Mouse (Mus musculus): Measurements from ENCODE around the gene Osbpl6. TPM values are rescaled to one million over a fixed set of nuclear protein-coding genes. Genes with fewer than 3 reads are reported as not detected.

Osbpl6 gene
- polyA plus RNA-seq, 1 experiment from 2014 or later = 12.7 TPM

GRCm38 (mm10) chr2:76370656-76370922, 35.7 kb upstream of the Osbpl6 start:
- Histone ChIP-seq H3K4me2 (replicated peaks; ENCODE audit: low read depth, low read length) (peak overlapping the region; percentile 93), H3K9me3 (ENCODE audit: control insufficient read depth, low read depth, low read length) (no peaks in the 10 kb centered on the region), H3K27ac (ENCODE audit: low read length) (no peak overlapping the region), H3K4me3 (ENCODE audit: low read depth, low read length) (peak overlapping the region; percentile 84), H3K36me3 (ENCODE audit: control insufficient read depth, insufficient read depth, low read length) (peaks cover 16% of the 10 kb centered on the region), H3K4me1 (ENCODE audit: control insufficient read depth, insufficient read depth, low read length) (peaks cover 5% of the 10 kb centered on the region; the same call in 1 of the 2 replicates), H3K9ac (replicated peaks; ENCODE audit: low read depth, low read length) (peak overlapping the region; percentile 69), H3K27me3 (ENCODE audit: control insufficient read depth, insufficient read depth, low read length) (no peaks in the 10 kb centered on the region)
- ATAC-seq (ENCODE audit: insufficient number of reproducible peaks, insufficient read depth, low FRiP score, low read depth) = no peak
- WGBS = 2% methylated on average over 7 of the region's 7 CpGs

- H3K27ac ChIP-seq (ENCODE audit: low read length) = no peak overlapping the region
- WGBS = 73% methylated on average over 4 of the region's 4 CpGs
- H3K4me2 ChIP-seq (replicated peaks; ENCODE audit: low read depth, low read length) = no peak overlapping the region
- H3K9ac ChIP-seq (replicated peaks; ENCODE audit: low read depth, low read length) = no peak overlapping the region
- no peaks in the 10 kb centered on the region for H3K27me3 ChIP-seq (ENCODE audit: control insufficient read depth, insufficient read depth, low read length)
- H3K4me3 ChIP-seq (ENCODE audit: low read depth, low read length) = no peak overlapping the region
- H3K4me1 ChIP-seq (ENCODE audit: control insufficient read depth, insufficient read depth, low read length) = peaks cover 5% of the 10 kb centered on the region; the same call in 1 of the 2 replicates
- peaks cover 22% of the 10 kb centered on the region for H3K36me3 ChIP-seq (ENCODE audit: control insufficient read depth, insufficient read depth, low read length)
- no peaks in the 10 kb centered on the region for H3K9me3 ChIP-seq (ENCODE audit: control insufficient read depth, low read depth, low read length)
- no peak for ATAC-seq (ENCODE audit: insufficient number of reproducible peaks, insufficient read depth, low FRiP score, low read depth)
Observed at GRCm38 (mm10) chr2:76372244-76372643, 34.1 kb upstream of the Osbpl6 start.

- H3K9me3 ChIP-seq (ENCODE audit: control insufficient read depth, low read depth, low read length) = no peaks in the 10 kb centered on the region
- peaks cover 5% of the 10 kb centered on the region; the same call in 1 of the 2 replicates for H3K4me1 ChIP-seq (ENCODE audit: control insufficient read depth, insufficient read depth, low read length)
- H3K4me3 ChIP-seq (ENCODE audit: low read depth, low read length) = no peak overlapping the region
- H3K27ac ChIP-seq (ENCODE audit: low read length) = no peak overlapping the region
- 88% methylated on average over 6 of the region's 6 CpGs for WGBS
- H3K4me2 ChIP-seq (replicated peaks; ENCODE audit: low read depth, low read length) = no peak overlapping the region
- no peaks in the 10 kb centered on the region for H3K27me3 ChIP-seq (ENCODE audit: control insufficient read depth, insufficient read depth, low read length)
- no peak for ATAC-seq (ENCODE audit: insufficient number of reproducible peaks, insufficient read depth, low FRiP score, low read depth)
- no peak overlapping the region for H3K9ac ChIP-seq (replicated peaks; ENCODE audit: low read depth, low read length)
- H3K36me3 ChIP-seq (ENCODE audit: control insufficient read depth, insufficient read depth, low read length) = peaks cover 42% of the 10 kb centered on the region
Observed at GRCm38 (mm10) chr2:76374544-76375206, 31.6 kb upstream of the Osbpl6 start.

GRCm38 (mm10) chr2:76378646-76379045, 27.7 kb upstream of the Osbpl6 start:
- no peak for ATAC-seq (ENCODE audit: insufficient number of reproducible peaks, insufficient read depth, low FRiP score, low read depth)
- Histone ChIP-seq H3K9ac (replicated peaks; ENCODE audit: low read depth, low read length) (no peak overlapping the region), H3K4me1 (ENCODE audit: control insufficient read depth, insufficient read depth, low read length) (no peaks in the 10 kb centered on the region), H3K36me3 (ENCODE audit: control insufficient read depth, insufficient read depth, low read length) (peaks cover 55% of the 10 kb centered on the region), H3K27ac (ENCODE audit: low read length) (no peak overlapping the region), H3K4me2 (replicated peaks; ENCODE audit: low read depth, low read length) (no peak overlapping the region), H3K4me3 (ENCODE audit: low read depth, low read length) (no peak overlapping the region), H3K27me3 (ENCODE audit: control insufficient read depth, insufficient read depth, low read length) (no peaks in the 10 kb centered on the region), H3K9me3 (ENCODE audit: control insufficient read depth, low read depth, low read length) (no peaks in the 10 kb centered on the region)
- WGBS = 93% methylated on average over 19 of the region's 19 CpGs

- no peak for ATAC-seq (ENCODE audit: insufficient number of reproducible peaks, insufficient read depth, low FRiP score, low read depth)
- no peak overlapping the region for H3K9ac ChIP-seq (replicated peaks; ENCODE audit: low read depth, low read length)
- peaks cover 11% of the 10 kb centered on the region; the same call in 1 of the 2 replicates for H3K36me3 ChIP-seq (ENCODE audit: control insufficient read depth, insufficient read depth, low read length)
- no peak overlapping the region for H3K27ac ChIP-seq (ENCODE audit: low read length)
- no peaks in the 10 kb centered on the region for H3K4me1 ChIP-seq (ENCODE audit: control insufficient read depth, insufficient read depth, low read length)
- no peak overlapping the region for H3K4me2 ChIP-seq (replicated peaks; ENCODE audit: low read depth, low read length)
- H3K27me3 ChIP-seq (ENCODE audit: control insufficient read depth, insufficient read depth, low read length) = no peaks in the 10 kb centered on the region
- H3K4me3 ChIP-seq (ENCODE audit: low read depth, low read length) = no peak overlapping the region
- H3K9me3 ChIP-seq (ENCODE audit: control insufficient read depth, low read depth, low read length) = no peaks in the 10 kb centered on the region
Observed at GRCm38 (mm10) chr2:76386531-76386930, 19.8 kb upstream of the Osbpl6 start.

GRCm38 (mm10) chr2:76400178-76400577, 6.1 kb upstream of the Osbpl6 start:
- Histone ChIP-seq H3K36me3 (ENCODE audit: control insufficient read depth, insufficient read depth, low read length) (no peaks in the 10 kb centered on the region), H3K4me1 (ENCODE audit: control insufficient read depth, insufficient read depth, low read length) (no peaks in the 10 kb centered on the region), H3K9me3 (ENCODE audit: control insufficient read depth, low read depth, low read length) (no peaks in the 10 kb centered on the region), H3K9ac (replicated peaks; ENCODE audit: low read depth, low read length) (no peak overlapping the region), H3K4me3 (ENCODE audit: low read depth, low read length) (no peak overlapping the region), H3K27ac (ENCODE audit: low read length) (no peak overlapping the region), H3K4me2 (replicated peaks; ENCODE audit: low read depth, low read length) (no peak overlapping the region), H3K27me3 (ENCODE audit: control insufficient read depth, insufficient read depth, low read length) (no peaks in the 10 kb centered on the region)
- ATAC-seq (ENCODE audit: insufficient number of reproducible peaks, insufficient read depth, low FRiP score, low read depth) = no peak

GRCm38 (mm10) chr2:76405596-76406150, 635 bp upstream of the Osbpl6 start:
- peak; percentile 30; the same call in 1 of the 2 replicates for ATAC-seq (ENCODE audit: insufficient number of reproducible peaks, insufficient read depth, low FRiP score, low read depth)
- Histone ChIP-seq H3K27ac (ENCODE audit: low read length) (peak overlapping the region; percentile 69; the same call in 1 of the 2 replicates), H3K36me3 (ENCODE audit: control insufficient read depth, insufficient read depth, low read length) (no peaks in the 10 kb centered on the region), H3K9ac (replicated peaks; ENCODE audit: low read depth, low read length) (peak overlapping the region; percentile 60), H3K4me2 (replicated peaks; ENCODE audit: low read depth, low read length) (peak overlapping the region; percentile 91), H3K4me1 (ENCODE audit: control insufficient read depth, insufficient read depth, low read length) (no peaks in the 10 kb centered on the region), H3K9me3 (ENCODE audit: control insufficient read depth, low read depth, low read length) (no peaks in the 10 kb centered on the region), H3K4me3 (ENCODE audit: low read depth, low read length) (peak overlapping the region; percentile 85), H3K27me3 (ENCODE audit: control insufficient read depth, insufficient read depth, low read length) (no peaks in the 10 kb centered on the region)
- WGBS = 1% methylated on average over 15 of the region's 15 CpGs

- H3K9ac ChIP-seq (replicated peaks; ENCODE audit: low read depth, low read length) = peak overlapping the region; percentile 60
- under 1% methylated on average over 47 of the region's 49 CpGs for WGBS
- no peaks in the 10 kb centered on the region for H3K27me3 ChIP-seq (ENCODE audit: control insufficient read depth, insufficient read depth, low read length)
- peak overlapping the region; percentile 21; the same call in 1 of the 2 replicates for H3K27ac ChIP-seq (ENCODE audit: low read length)
- H3K9me3 ChIP-seq (ENCODE audit: control insufficient read depth, low read depth, low read length) = no peaks in the 10 kb centered on the region
- no peaks in the 10 kb centered on the region for H3K4me1 ChIP-seq (ENCODE audit: control insufficient read depth, insufficient read depth, low read length)
- peak overlapping the region; percentile 91 for H3K4me2 ChIP-seq (replicated peaks; ENCODE audit: low read depth, low read length)
- H3K4me3 ChIP-seq (ENCODE audit: low read depth, low read length) = peak overlapping the region; percentile 85
- H3K36me3 ChIP-seq (ENCODE audit: control insufficient read depth, insufficient read depth, low read length) = no peaks in the 10 kb centered on the region
- ATAC-seq (ENCODE audit: insufficient number of reproducible peaks, insufficient read depth, low FRiP score, low read depth) = peak; percentile 23; the same call in 1 of the 2 replicates
Observed at GRCm38 (mm10) chr2:76406937-76407441, 681 bp downstream of the Osbpl6 start.

Measured in stomach, embryonic 14.5 days (tissue).